Mouse (Mus musculus): ENCODE data around the gene Tmem229a. TPM values are rescaled to one million over a fixed set of nuclear protein-coding genes. Genes with fewer than 3 reads are reported as not detected.

Tmem229a gene
- total RNA-seq (2021): under 1 TPM; 0.11 to 0.24 TPM
- long read RNA-seq, experiment 1: 0 reads
- long read RNA-seq, experiment 2: 0 reads

- DNase-seq (ENCODE audit: low spot score): no peak
These were observed at the start of gene Tmem229a for GRCm38 (mm10) chr6:24955946-24956585. Gene Tmem229a (minus strand): TSS chr6:24956297.

- DNase-seq (ENCODE audit: low spot score): no peak
These were observed 37.7 kb upstream of the Tmem229a start for GRCm38 (mm10) chr6:24993754-24994153.

- no peak for DNase-seq (ENCODE audit: low spot score)
These were observed 33.7 kb upstream of the Tmem229a start for GRCm38 (mm10) chr6:24989836-24990235.

- DNase-seq (ENCODE audit: low spot score): no peak
These were observed 20.1 kb upstream of the Tmem229a start for GRCm38 (mm10) chr6:24976176-24976575.

- DNase-seq (ENCODE audit: low spot score): no peak
These were observed 12.6 kb upstream of the Tmem229a start for GRCm38 (mm10) chr6:24968471-24969223.

GRCm38 (mm10) chr6:24967726-24968125 is 11.6 kb upstream of the Tmem229a start:
- DNase-seq (ENCODE audit: low spot score): no peak

- no peak for DNase-seq (ENCODE audit: low spot score)
These were observed 10.0 kb upstream of the Tmem229a start for GRCm38 (mm10) chr6:24966010-24966682.

GRCm38 (mm10) chr6:24963754-24964153 is 7.7 kb upstream of the Tmem229a start:
- DNase-seq (ENCODE audit: low spot score): no peak

- DNase-seq (ENCODE audit: low spot score): no peak
These were observed 483 bp upstream of the Tmem229a start for GRCm38 (mm10) chr6:24956586-24956973.

- DNase-seq (ENCODE audit: low spot score): no peak
These were observed 759 bp downstream of the Tmem229a start for GRCm38 (mm10) chr6:24955131-24955945.

GRCm38 (mm10) chr6:24954126-24954525 is 2.0 kb downstream of the Tmem229a start:
- DNase-seq (ENCODE audit: low spot score): no peak

- no peak for DNase-seq (ENCODE audit: low spot score)
These were observed 3.8 kb downstream of the Tmem229a start for GRCm38 (mm10) chr6:24952341-24952740.

- DNase-seq (ENCODE audit: low spot score): no peak
These were observed 5.4 kb downstream of the Tmem229a start for GRCm38 (mm10) chr6:24950669-24951068.

GRCm38 (mm10) chr6:24925076-24925785 is 30.9 kb downstream of the Tmem229a start:
- no peak for DNase-seq (ENCODE audit: low spot score)

- DNase-seq (ENCODE audit: low spot score): no peak
These were observed 42.5 kb downstream of the Tmem229a start for GRCm38 (mm10) chr6:24913591-24913990.

- DNase-seq (ENCODE audit: low spot score): no peak
These were observed 45.4 kb downstream of the Tmem229a start for GRCm38 (mm10) chr6:24910728-24911105.

- no peak for DNase-seq (ENCODE audit: low spot score)
These were observed 45.9 kb downstream of the Tmem229a start for GRCm38 (mm10) chr6:24910016-24910727.

GRCm38 (mm10) chr6:24907824-24908223 is 48.3 kb downstream of the Tmem229a start:
- no peak for DNase-seq (ENCODE audit: low spot score)

GRCm38 (mm10) chr6:24905101-24905500 is 51.0 kb downstream of the Tmem229a start:
- no peak for DNase-seq (ENCODE audit: low spot score)

Measured in gastrocnemius, adult 18-20 months (tissue).